Mouse (Mus musculus) liver, embryonic 13.5 days (tissue): Measurements from ENCODE around the gene Bax. TPM values are rescaled to one million over a fixed set of nuclear protein-coding genes. Genes with fewer than 3 reads are reported as not detected.

Experiments
- ATAC-seq: fragments of 200-750 bp; cut with Nextera tagmentation; 2 replicates; pipeline ENCODE4 v1.8.0; 2017; ENCODE audit warnings: low read depth, mild to moderate bottlenecking, moderate number of reproducible peaks, moderate library complexity
- DNase-seq: peaks from one replicate; pipeline ENCODE4 v3.0.0; 2022
- H3K27ac ChIP-seq: fragments of 300-500 bp; sonication (generic); 2 replicates; pipeline ENCODE4 v1.5.1; 2015; ENCODE audit warnings: moderate library complexity, mild to moderate bottlenecking, inconsistent platforms
- H3K27me3 ChIP-seq: fragments of 300-500 bp; sonication (generic); 2 replicates; pipeline ENCODE4 v1.6.1; 2015; ENCODE audit warnings: mild to moderate bottlenecking, inconsistent platforms
- H3K36me3 ChIP-seq: fragments of 300-500 bp; sonication (generic); 2 replicates; pipeline ENCODE4 v1.6.1; 2015; ENCODE audit warnings: mild to moderate bottlenecking, inconsistent platforms
- H3K4me1 ChIP-seq: fragments of 300-500 bp; sonication (generic); replicated peaks from 2 replicates; pipeline ENCODE4 v1.6.1; 2015; ENCODE audit warnings: inconsistent platforms
- H3K4me2 ChIP-seq: fragments of 300-500 bp; sonication (generic); 2 replicates; pipeline ENCODE4 v1.6.1; 2015; ENCODE audit warnings: inconsistent platforms, mild to moderate bottlenecking, moderate library complexity
- H3K4me3 ChIP-seq: fragments of 300-500 bp; sonication (generic); replicated peaks from 2 replicates; pipeline ENCODE4 v1.5.1; 2015; ENCODE audit warnings: mild to moderate bottlenecking, inconsistent platforms
- H3K9ac ChIP-seq: fragments of 300-500 bp; sonication (generic); 2 replicates; pipeline ENCODE4 v1.6.1; 2015; ENCODE audit warnings: mild to moderate bottlenecking, inconsistent platforms
- H3K9me3 ChIP-seq: fragments of 300-500 bp; sonication (generic); replicated peaks from 2 replicates; pipeline ENCODE4 v1.6.1; 2016; ENCODE audit warnings: inconsistent platforms
- WGBS: fragments of 180-500 bp; shearing (Covaris S2); methylation state at CpG from one replicate; pipeline ENCODE4 v1.1.7; 2015; ENCODE audit not compliant: insufficient replicate concordance; 5-methylcytosine and 5-hydroxymethylcytosine counted together
- polyA plus RNA-seq: library from polyadenylated mRNA; unstranded; fragments of >200 nt; fragmentation: Nextera tagmentation; extraction: Ambion mirVana; gene quantifications from 2 replicates; pipeline ENCODE4 v1.2.1, GENCODE M21; 2015

Bax gene
- polyA plus RNA-seq, 1 experiment from 2014 or later = 104 TPM

- Histone ChIP-seq H3K27ac (peak overlapping the region; percentile 98), H3K4me1 (peaks cover 53% of the 10 kb centered on the region), H3K27me3 (no peaks in the 10 kb centered on the region), H3K4me3 (peak overlapping the region; percentile 78; the same call in 1 of the 2 replicates), H3K9ac (no peak overlapping the region), H3K36me3 (peaks cover 38% of the 10 kb centered on the region), H3K9me3 (no peaks in the 10 kb centered on the region), H3K4me2 (peak overlapping the region; percentile 23; the same call in 1 of the 2 replicates)
- WGBS = 78% methylated on average over 13 of the region's 13 CpGs
- ATAC-seq (no peak), DNase-seq (no peak)
Observed at GRCm38 (mm10) chr7:45455932-45456696, 10.6 kb downstream of the Bax start.

- Histone ChIP-seq H3K36me3 (peaks cover 38% of the 10 kb centered on the region), H3K4me1 (peaks cover 44% of the 10 kb centered on the region), H3K9ac (no peak overlapping the region), H3K9me3 (no peaks in the 10 kb centered on the region), H3K27ac (0 out of 2 replicates have a peak overlapping the region, but pooled peaks have one; percentile 98), H3K27me3 (no peaks in the 10 kb centered on the region), H3K4me3 (no peak overlapping the region), H3K4me2 (no peak overlapping the region)
- DNase-seq (no peak), ATAC-seq (no peak)
- WGBS = 89% methylated on average over 15 of the region's 15 CpGs
Observed at GRCm38 (mm10) chr7:45454971-45455370, 11.7 kb downstream of the Bax start.

- WGBS = 53% methylated on average over 23 of the region's 23 CpGs
Observed at GRCm38 (mm10) chr7:45451344-45451982, 15.2 kb downstream of the Bax start.

GRCm38 (mm10) chr7:45449974-45450373 is 16.7 kb downstream of the Bax start:
- no peak for ATAC-seq

More at GRCm38 (mm10) chr7:45451344-45451982, 15.2 kb downstream of the Bax start:
- peaks cover 34% of the 10 kb centered on the region for H3K4me1 ChIP-seq
- peaks cover 19% of the 10 kb centered on the region; the same call in 1 of the 2 replicates for H3K36me3 ChIP-seq
- no peak overlapping the region for H3K4me3 ChIP-seq
- ATAC-seq (peak; percentile 80), DNase-seq (peak; percentile 78)
- H3K9ac ChIP-seq = 0 out of 2 replicates have a peak overlapping the region, but pooled peaks have one; percentile 11
- no peaks in the 10 kb centered on the region for H3K9me3 ChIP-seq
- no peak overlapping the region for H3K27ac ChIP-seq
- H3K4me2 ChIP-seq = peak overlapping the region; percentile 26; the same call in 1 of the 2 replicates
- H3K27me3 ChIP-seq = no peaks in the 10 kb centered on the region

GRCm38 (mm10) chr7:45447325-45447990 is 19.2 kb downstream of the Bax start:
- Histone ChIP-seq H3K4me3 (peak overlapping the region; percentile 10), H3K4me1 (peaks cover 29% of the 10 kb centered on the region), H3K36me3 (0 out of 2 replicates have a peak, but pooled peaks cover 7% of the 10 kb centered on the region), H3K27me3 (no peaks in the 10 kb centered on the region), H3K9ac (peak overlapping the region; percentile 26), H3K4me2 (peak overlapping the region; percentile 51), H3K9me3 (no peaks in the 10 kb centered on the region), H3K27ac (0 out of 2 replicates have a peak overlapping the region, but pooled peaks have one; percentile 1)
- DNase-seq (no peak), ATAC-seq (peak; percentile 55)
- WGBS = 18% methylated on average over 11 of the region's 11 CpGs

More at GRCm38 (mm10) chr7:45449974-45450373, 16.7 kb downstream of the Bax start:
- Histone ChIP-seq H3K4me3 (no peak overlapping the region), H3K4me2 (no peak overlapping the region), H3K9ac (no peak overlapping the region), H3K4me1 (peaks cover 29% of the 10 kb centered on the region), H3K36me3 (0 out of 2 replicates have a peak, but pooled peaks cover 11% of the 10 kb centered on the region), H3K27ac (no peak overlapping the region), H3K9me3 (no peaks in the 10 kb centered on the region), H3K27me3 (no peaks in the 10 kb centered on the region)
- 87% methylated on average over 1 of the region's 1 CpGs for WGBS
- DNase-seq = no peak

- Histone ChIP-seq H3K4me1 (peaks cover 21% of the 10 kb centered on the region), H3K9me3 (no peaks in the 10 kb centered on the region), H3K4me2 (no peak overlapping the region), H3K4me3 (no peak overlapping the region), H3K36me3 (0 out of 2 replicates have a peak, but pooled peaks cover 7% of the 10 kb centered on the region), H3K27ac (no peak overlapping the region), H3K27me3 (no peaks in the 10 kb centered on the region), H3K9ac (no peak overlapping the region)
- no peak for ATAC-seq
- DNase-seq = no peak
Observed at GRCm38 (mm10) chr7:45446589-45446988, 20.1 kb downstream of the Bax start.

- no peak for ATAC-seq
- Histone ChIP-seq H3K4me3 (no peak overlapping the region), H3K27ac (no peak overlapping the region), H3K27me3 (no peaks in the 10 kb centered on the region), H3K9ac (no peak overlapping the region), H3K9me3 (no peaks in the 10 kb centered on the region), H3K36me3 (0 out of 2 replicates have a peak, but pooled peaks cover 10% of the 10 kb centered on the region), H3K4me2 (no peak overlapping the region), H3K4me1 (peaks cover 13% of the 10 kb centered on the region)
- DNase-seq = no peak
- WGBS = 47% methylated on average over 22 of the region's 22 CpGs
Observed at GRCm38 (mm10) chr7:45443526-45444420, 22.9 kb downstream of the Bax start.

- H3K9me3 ChIP-seq = no peaks in the 10 kb centered on the region
- no peak for DNase-seq
- H3K27ac ChIP-seq = no peak within 1 kb of the TSS
- H3K9ac ChIP-seq = no peak within 1 kb of the TSS
- 0 out of 2 replicates have a peak, but pooled peaks cover 3% of the 10 kb centered on the region for H3K36me3 ChIP-seq
- H3K4me2 ChIP-seq = 0 out of 2 replicates have a peak within 1 kb of the TSS, but pooled peaks have one; percentile 6
- no peaks in the 10 kb centered on the region for H3K27me3 ChIP-seq
- WGBS = 43% methylated on average over 19 of the region's 19 CpGs
- H3K4me3 ChIP-seq = no peak within 1 kb of the TSS
- ATAC-seq = no peak
- H3K4me1 ChIP-seq = peaks cover 38% of the 10 kb centered on the region
Observed at GRCm38 (mm10) chr7:45437521-45438276, 29.0 kb downstream of the Bax start, which contains the start of gene Ruvbl2. Gene Ruvbl2, minus strand, starts transcription at chr7:45438096.

- no peaks in the 10 kb centered on the region for H3K27me3 ChIP-seq
- H3K4me2 ChIP-seq = no peak overlapping the region
- H3K9ac ChIP-seq = no peak overlapping the region
- peaks cover 5% of the 10 kb centered on the region; the same call in 1 of the 2 replicates for H3K36me3 ChIP-seq
- DNase-seq = no peak
- ATAC-seq = no peak
- no peak overlapping the region for H3K4me3 ChIP-seq
- peaks cover 44% of the 10 kb centered on the region for H3K4me1 ChIP-seq
- no peaks in the 10 kb centered on the region for H3K9me3 ChIP-seq
- WGBS = 36% methylated on average over 6 of the region's 6 CpGs
- no peak overlapping the region for H3K27ac ChIP-seq
Observed at GRCm38 (mm10) chr7:45437046-45437445, 29.7 kb downstream of the Bax start.

GRCm38 (mm10) chr7:45436444-45436843 is 30.3 kb downstream of the Bax start:
- Histone ChIP-seq H3K4me2 (no peak overlapping the region), H3K4me1 (peaks cover 44% of the 10 kb centered on the region), H3K27me3 (no peaks in the 10 kb centered on the region), H3K9me3 (no peaks in the 10 kb centered on the region), H3K9ac (no peak overlapping the region; the same call in 1 of the 2 replicates), H3K4me3 (no peak overlapping the region), H3K27ac (no peak overlapping the region), H3K36me3 (peaks cover 11% of the 10 kb centered on the region)
- DNase-seq (no peak), ATAC-seq (no peak)
- 77% methylated on average over 5 of the region's 5 CpGs for WGBS
